Mouse (Mus musculus) urinary bladder, postnatal 10 days (tissue): Measurements from ENCODE around the gene Dnm3.
A peak's percentile ranks its signal among the peaks of the same experiment; 100 is the strongest.

ENCODE experiments used
- DNase-seq: peaks from one replicate; pipeline ENCODE4 v3.0.0; 2022; ENCODE audit warnings: low spot score

Dnm3 gene

GRCm38 (mm10) chr1:162247216-162247615 is 230.6 kb downstream of the Dnm3 start:
- DNase-seq = no peak

GRCm38 (mm10) chr1:162243651-162243990 is 234.2 kb downstream of the Dnm3 start:
- no peak for DNase-seq

DNA sequence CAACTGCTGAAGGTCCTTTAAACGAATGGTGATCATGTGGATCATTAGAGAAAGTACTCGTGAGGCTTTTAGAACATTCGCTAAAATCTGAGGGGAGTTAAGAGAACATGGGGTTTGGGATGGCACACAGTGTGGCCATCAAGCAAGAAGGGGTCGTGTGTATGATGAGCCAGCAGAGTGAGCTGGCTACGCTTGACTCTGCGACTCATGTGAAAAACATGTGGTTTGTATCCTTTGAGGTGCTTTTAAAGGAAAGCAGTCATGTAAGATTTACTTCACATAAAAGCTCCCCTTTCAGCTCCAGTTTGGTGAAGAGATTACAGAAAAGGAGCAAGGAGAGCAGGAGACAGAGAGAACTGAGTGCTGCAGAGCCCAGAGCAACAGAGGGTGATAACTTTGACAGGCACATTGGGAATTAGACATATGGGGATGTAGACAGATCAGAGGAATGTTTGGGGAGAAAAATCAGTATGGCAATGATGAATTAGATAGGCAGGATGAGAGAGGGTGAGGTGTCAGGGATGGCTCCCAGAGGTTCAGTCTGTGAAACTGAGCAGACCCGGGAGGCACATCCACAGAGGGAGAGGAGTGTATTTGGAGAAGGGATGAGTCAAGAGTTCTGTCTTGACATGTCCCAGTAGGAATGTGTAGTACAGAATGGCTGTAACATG is 234.7 kb downstream of the Dnm3 start:
- DNase-seq = no peak

DNA sequence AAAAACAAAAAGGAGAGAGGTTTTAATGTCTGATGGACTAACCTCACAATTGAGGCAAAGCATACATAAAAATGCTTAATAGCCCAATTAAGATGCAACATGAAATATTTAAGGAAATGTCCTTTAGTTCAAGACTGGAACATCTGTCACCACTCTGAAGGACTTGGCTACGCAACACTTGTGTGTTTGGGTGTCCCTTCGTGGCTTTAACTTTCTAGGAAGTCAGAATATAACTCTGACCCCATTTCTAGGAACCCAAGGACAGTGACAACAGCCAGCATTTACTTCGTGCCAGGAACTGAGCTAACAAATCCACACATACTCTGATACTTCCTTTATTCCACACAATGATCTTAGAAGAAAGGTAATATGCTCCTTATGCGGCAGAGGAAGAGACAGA is 237.1 kb downstream of the Dnm3 start:
- no peak for DNase-seq

GRCm38 (mm10) chr1:162238646-162239045 is 239.2 kb downstream of the Dnm3 start:
- no peak for DNase-seq

DNA sequence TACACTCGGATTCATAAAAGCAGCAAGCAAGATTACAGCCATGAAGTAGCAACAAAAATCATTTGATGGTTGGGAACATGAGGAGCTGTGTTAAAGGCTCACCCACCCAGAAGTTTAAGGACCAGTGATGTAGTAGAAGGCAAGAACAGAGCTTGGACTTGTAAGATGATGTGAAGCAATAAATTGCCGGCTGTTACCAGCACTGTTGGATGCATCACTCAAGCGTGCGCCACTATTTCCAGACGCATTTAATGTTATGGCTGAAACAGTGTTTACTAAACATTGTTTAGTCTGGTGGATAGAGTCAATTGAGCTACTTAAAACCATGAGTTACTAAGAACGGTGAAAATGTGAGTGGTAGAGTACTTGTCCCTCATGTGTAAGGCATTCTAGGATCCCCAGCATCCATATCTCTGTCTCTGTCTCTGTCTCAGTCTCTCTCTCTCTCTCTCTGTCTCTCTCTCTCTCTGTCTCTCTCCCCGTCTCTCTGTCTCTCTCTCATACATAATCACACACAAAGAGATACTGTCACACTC is 241.1 kb downstream of the Dnm3 start:
- DNase-seq = no peak

DNA sequence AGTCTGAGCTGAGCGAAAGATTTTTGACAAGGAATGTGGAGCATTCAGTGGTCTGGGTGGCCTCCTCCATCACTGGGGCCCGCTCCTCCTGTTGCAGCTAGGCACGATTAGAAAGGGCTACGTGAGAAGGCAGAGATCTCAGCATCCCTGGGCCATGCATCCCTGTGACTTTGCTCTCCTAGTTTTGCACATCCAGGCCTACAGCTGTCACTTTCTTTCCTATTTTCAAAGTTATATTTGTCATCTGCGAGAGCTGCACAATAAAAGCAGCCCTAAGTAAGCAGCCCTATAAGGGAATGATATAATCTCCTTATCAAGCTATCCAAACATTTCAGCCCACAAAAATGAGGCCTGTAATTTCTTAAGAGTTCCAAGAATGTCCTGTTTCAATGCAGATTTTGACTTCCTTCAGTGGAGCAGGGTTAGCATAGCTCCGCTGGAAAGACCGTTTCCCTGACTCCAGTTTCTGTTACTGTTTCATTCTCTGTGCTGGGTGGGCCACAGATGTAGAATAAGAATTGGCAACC is 252.2 kb downstream of the Dnm3 start:
- no peak for DNase-seq

DNA sequence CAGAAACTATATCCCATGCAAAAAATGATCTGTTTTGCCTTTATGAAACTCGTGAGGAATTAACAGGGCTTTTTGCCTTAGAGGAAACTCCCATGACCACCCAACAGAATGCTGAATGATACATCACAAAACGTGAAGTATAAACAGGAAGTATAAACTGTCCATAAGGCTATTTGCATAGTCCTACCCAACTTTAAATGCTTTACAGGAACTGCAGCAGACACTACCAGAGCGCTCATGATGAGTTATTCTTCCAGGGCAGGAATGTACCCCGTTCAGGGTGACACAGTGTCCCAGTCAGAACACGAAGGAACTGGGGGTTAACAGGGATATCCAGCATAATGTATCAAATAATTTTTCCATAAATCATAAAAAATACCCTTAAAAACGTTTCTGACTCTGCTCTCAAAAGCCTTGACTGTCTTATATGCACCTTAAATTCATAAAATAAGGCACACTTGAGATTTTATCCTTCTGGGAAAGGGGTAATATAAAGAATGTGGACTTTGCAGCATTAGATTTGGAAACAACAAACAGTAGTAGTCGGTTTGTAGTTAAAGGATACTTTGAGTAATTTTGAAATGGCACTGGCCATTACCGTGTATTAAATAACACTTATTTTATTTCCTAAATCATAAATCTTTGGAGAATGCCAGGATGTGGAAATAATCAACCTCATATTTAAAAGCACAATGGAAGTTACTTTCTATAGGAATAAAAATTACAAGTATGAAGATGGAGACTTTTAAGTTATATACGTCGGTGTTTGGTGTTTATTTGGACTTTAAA is 252.8 kb downstream of the Dnm3 start:
- no peak for DNase-seq

DNA sequence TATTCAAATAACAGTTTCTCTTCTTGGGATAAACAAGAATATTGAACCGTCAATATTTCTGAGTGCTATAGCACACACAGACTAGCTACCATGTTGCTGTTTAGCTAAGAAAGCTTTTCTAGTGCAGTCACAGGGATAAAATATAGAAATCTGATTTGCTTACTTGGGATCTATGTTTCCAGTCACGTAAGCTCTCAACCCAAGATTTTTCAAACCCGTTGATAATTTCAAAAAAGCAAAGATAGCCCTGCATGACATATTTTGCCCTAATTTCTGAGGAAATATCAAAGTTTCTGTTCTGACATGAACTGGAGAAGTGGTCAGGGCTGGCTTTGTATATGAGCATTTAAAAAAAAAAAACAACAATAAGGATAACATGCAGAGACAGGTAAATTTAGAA is 253.8 kb downstream of the Dnm3 start:
- DNase-seq = no peak

DNA sequence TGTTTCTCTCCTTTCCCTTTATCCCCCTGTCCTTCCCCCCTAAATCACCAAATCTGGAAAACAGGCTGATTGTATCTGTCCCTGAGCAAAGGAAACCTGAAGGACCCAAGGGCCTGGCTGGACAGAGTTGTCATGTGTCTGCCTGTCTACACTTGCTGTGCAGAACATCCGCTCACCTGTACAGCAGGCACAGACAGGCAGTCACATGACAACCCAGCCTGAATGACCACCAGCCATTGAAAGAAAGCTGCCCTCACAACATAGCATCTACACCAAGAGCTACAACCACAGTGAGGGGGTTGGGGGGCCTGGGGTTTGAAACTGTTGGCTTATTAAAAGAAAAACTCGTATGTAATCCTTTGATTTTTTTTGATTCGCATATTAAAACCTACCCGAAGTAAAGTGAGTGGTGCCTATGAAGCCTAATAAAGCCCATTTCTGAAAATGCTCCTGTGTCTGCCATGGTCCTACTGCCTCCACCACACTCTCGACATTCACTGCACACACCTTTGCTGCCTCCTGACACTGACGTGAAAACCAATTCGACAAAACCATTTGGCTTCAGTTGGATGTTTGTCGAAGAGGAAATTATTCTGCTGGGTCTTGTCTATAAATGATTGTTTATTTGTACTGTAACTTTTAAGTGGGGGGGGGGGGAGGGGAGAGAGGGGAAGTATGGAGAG is 254.4 kb downstream of the Dnm3 start:
- DNase-seq = no peak

- no peak for DNase-seq
Measured at GRCm38 (mm10) chr1:162222353-162222752, 255.5 kb downstream of the Dnm3 start.

DNA sequence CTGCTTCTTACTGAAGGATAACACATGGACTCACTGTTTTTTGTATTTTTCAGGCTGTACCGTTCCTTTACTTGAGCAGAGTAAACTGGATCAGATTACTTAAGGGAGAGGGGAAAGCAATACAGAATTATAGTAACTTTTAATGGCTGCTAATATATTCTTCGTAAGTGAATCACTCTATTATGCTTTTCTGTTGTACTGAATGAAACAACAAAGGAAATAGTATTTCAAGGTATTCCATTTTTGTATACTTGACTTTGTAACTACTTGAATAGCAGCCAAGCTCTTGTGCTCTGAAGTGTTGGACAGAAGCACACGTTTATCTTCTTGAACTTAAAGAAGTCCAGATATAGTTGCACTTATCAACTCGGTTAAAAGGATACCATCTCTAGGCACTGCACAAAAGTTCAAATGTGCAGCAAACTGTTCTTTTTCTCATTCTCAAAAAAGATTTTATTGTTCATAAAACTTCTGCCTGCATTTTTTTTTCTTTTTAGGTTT is 256.0 kb downstream of the Dnm3 start:
- no peak for DNase-seq

DNA sequence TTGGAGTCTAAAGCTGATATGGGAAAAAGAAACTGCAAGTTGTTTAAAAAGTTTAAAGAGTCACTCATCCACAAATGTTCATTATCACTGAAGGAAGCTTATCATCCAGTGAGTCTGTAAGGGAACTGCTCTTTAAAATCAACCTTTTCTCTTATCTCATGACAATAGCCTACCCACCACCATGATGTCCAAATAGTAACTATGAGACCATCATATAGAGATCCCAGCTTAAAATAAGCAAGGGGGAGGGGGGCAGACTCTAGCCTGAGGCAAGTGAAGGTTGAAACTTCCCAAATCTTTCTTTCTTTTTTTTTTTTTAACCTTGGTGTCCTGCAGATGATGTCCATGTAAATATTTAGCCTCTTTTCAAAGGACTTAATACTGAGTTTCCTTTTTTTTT is 256.9 kb downstream of the Dnm3 start:
- no peak for DNase-seq

- DNase-seq = no peak
Measured at GRCm38 (mm10) chr1:162219781-162220180, 258.1 kb downstream of the Dnm3 start.

DNA sequence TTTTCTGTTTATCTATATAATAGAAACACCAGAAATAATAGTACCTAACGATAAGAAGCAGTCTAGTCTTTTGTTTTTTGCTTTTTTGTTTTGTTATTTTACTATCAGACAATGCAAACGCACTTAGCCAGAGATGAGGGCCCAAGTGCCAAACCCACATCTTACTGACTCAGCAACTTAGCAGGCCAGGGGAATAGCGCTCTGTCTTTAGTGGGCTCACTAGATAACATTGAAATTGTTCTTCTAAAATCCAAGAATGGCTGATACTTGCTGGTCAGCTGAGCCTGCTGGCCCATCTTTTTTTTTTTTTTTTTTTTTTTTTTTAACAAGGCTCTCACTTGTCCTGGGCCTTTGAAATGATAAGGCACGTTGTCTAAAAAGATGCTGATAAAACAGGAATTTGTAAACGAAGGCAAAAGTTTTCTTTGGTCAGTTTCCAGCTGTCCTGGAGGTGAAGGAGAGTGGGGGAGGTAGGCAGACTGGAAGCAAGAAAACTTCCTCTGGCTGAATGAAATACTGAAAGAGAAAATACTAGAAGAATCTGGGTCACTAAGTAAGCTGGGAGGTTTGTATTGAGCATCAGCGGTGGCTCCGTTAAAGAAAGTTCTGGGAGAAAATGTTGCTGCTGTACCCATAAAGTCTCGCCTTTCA is 259.2 kb downstream of the Dnm3 start:
- DNase-seq = no peak

- peak; percentile 13 for DNase-seq
Measured at GRCm38 (mm10) chr1:162217340-162217974, 260.4 kb downstream of the Dnm3 start.

- DNase-seq = no peak
Measured at GRCm38 (mm10) chr1:162216656-162217055, 261.2 kb downstream of the Dnm3 start.

- DNase-seq = no peak
Measured at GRCm38 (mm10) chr1:162215743-162216142, 262.1 kb downstream of the Dnm3 start.

GRCm38 (mm10) chr1:162213066-162213465 is 264.8 kb downstream of the Dnm3 start:
- DNase-seq = no peak

GRCm38 (mm10) chr1:162210529-162210928 is 267.3 kb downstream of the Dnm3 start:
- no peak for DNase-seq

- no peak for DNase-seq
Measured at GRCm38 (mm10) chr1:162209487-162210149, 268.2 kb downstream of the Dnm3 start.
